Mouse (Mus musculus) regulatory T cell (primary cell): ENCODE measurements at regions not wholly inside any gene's neighbourhood (a gene's known extent, or its start where the extent isn't known, plus 50 kb on each side); places are given as distances from the start of the nearest gene placed in this dataset.

Source experiments
- in situ Hi-C: fragments of 300-600 bp; cut with MboI, MseI; formaldehyde crosslinking; loops from one replicate; pipeline ENCODE4 v1.15.1; 2025; ENCODE audit warnings: high pct_unique_total_duplicates

- in situ Hi-C loops: no loop called here
Observed at GRCm38 (mm10) chr1:56453756-56454155, 183.5 kb downstream of the Hsfy2 start.

- in situ Hi-C loops: no loop called here
Observed at GRCm38 (mm10) chr1:56442835-56443234, 194.4 kb downstream of the Hsfy2 start.

GRCm38 (mm10) chr1:56406786-56407185 is 230.4 kb downstream of the Hsfy2 start:
- in situ Hi-C loops: no loop called here

GRCm38 (mm10) chr1:56403351-56403750 is 233.9 kb downstream of the Hsfy2 start:
- in situ Hi-C loops: no loop called here

- in situ Hi-C loops: no loop called here
Observed at GRCm38 (mm10) chr1:56395832-56396231, 241.4 kb downstream of the Hsfy2 start.

- in situ Hi-C loops: no loop called here
Observed at GRCm38 (mm10) chr1:56387086-56387485, 250.1 kb downstream of the Hsfy2 start.

GRCm38 (mm10) chr1:56366319-56366718 is 270.9 kb downstream of the Hsfy2 start:
- in situ Hi-C loops: no loop called here

GRCm38 (mm10) chr1:56360857-56361256 is 276.4 kb downstream of the Hsfy2 start:
- in situ Hi-C loops: no loop called here

GRCm38 (mm10) chr1:56346638-56347037 is 290.6 kb downstream of the Hsfy2 start:
- in situ Hi-C loops: no loop called here

- in situ Hi-C loops: no loop called here
Observed at GRCm38 (mm10) chr1:56344952-56345351, 292.3 kb downstream of the Hsfy2 start.

GRCm38 (mm10) chr1:56327381-56327780 is 309.9 kb downstream of the Hsfy2 start:
- in situ Hi-C loops: no loop called here

- in situ Hi-C loops: no loop called here
Observed at GRCm38 (mm10) chr1:56308586-56308985, 328.6 kb downstream of the Hsfy2 start.

GRCm38 (mm10) chr1:56294391-56294790 is 342.8 kb downstream of the Hsfy2 start:
- in situ Hi-C loops: no loop called here

- in situ Hi-C loops: no loop called here
Observed at GRCm38 (mm10) chr1:56289748-56290147, 347.5 kb downstream of the Hsfy2 start.

GRCm38 (mm10) chr1:56286386-56287045 is 350.7 kb downstream of the Hsfy2 start:
- in situ Hi-C loops: no loop called here

GRCm38 (mm10) chr1:56261708-56262107 is 375.5 kb downstream of the Hsfy2 start:
- in situ Hi-C loops: no loop called here

- in situ Hi-C loops: no loop called here
Observed at GRCm38 (mm10) chr1:56260759-56261158, 376.5 kb downstream of the Hsfy2 start.

- in situ Hi-C loops: no loop called here
Observed at GRCm38 (mm10) chr1:56256839-56257490, 380.3 kb downstream of the Hsfy2 start.

GRCm38 (mm10) chr1:56239686-56240085 is 397.5 kb downstream of the Hsfy2 start:
- in situ Hi-C loops: no loop called here

GRCm38 (mm10) chr1:56226314-56227008 is 410.8 kb downstream of the Hsfy2 start:
- in situ Hi-C loops: no loop called here

GRCm38 (mm10) chr1:56219700-56220099 is 417.5 kb downstream of the Hsfy2 start:
- in situ Hi-C loops: no loop called here

GRCm38 (mm10) chr1:56210712-56211371 is 426.4 kb downstream of the Hsfy2 start:
- in situ Hi-C loops: no loop called here
